Mouse (Mus musculus) granulocyte monocyte progenitor cell, adult 5-6 weeks (primary cell): ENCODE results near the gene Sugct. TPM values are rescaled to one million over a fixed set of nuclear protein-coding genes. Genes with fewer than 3 reads are reported as not detected.

Experiments used
- total RNA-seq, 2 experiments: library from RNA; stranded (forward) in 1 of 2; stranded (reverse) in 1 of 2; fragments of 200-712, 200-1000 nt in 1 of 2; fragments of >200 nt in 1 of 2; fragmentation: Nextera tagmentation in 1 of 2; gene quantifications; 2 replicates each; pipeline ENCODE4 v1.2.3; 2014 to 2017

Sugct gene
- total RNA-seq, 2 experiments from 2014 or later, result 0.52 TPM; not detected in 1

Other genes starting within 250 kb of the Sugct start
- 57.5 and 60.2 TPM in 2 replicates for gene Mplkip, start 361 bp downstream of the Sugct start, total RNA-seq (2014; fragmentation: Nextera tagmentation)
- 28.0 and 45.7 TPM in 2 replicates for gene Mplkip, start 361 bp downstream of the Sugct start, total RNA-seq (2017)
- gene Cdk13, start 109.5 kb upstream of the Sugct start, total RNA-seq (2014; fragmentation: Nextera tagmentation), result 52.0 and 63.4 TPM in 2 replicates
- gene Cdk13, start 109.5 kb upstream of the Sugct start, total RNA-seq (2017), result 72.6 and 78.6 TPM in 2 replicates
- gene Rala, start 248.7 kb upstream of the Sugct start, total RNA-seq (2014; fragmentation: Nextera tagmentation), result 14.0 and 14.7 TPM in 2 replicates
- 15.9 and 22.4 TPM in 2 replicates for gene Rala, start 248.7 kb upstream of the Sugct start, total RNA-seq (2017)